Mouse (Mus musculus): ENCODE data around the gene Pla2r1. TPM values are rescaled to one million over a fixed set of nuclear protein-coding genes. Genes with fewer than 3 reads are reported as not detected.

Gene Pla2r1
- 8.5 TPM for polyA plus RNA-seq (2014; fragmentation: Illumina TruSeq; extraction: RNeasy Lipid Tissue Mini Kit (QIAGEN cat#74804); ENCODE audit: low read depth, low replicate concordance)

GRCm38 (mm10) chr2:60552902-60553682 lies at the start of gene Pla2r1:
TSS of gene Pla2r1 (minus strand) at chr2:60553308.

DNA sequence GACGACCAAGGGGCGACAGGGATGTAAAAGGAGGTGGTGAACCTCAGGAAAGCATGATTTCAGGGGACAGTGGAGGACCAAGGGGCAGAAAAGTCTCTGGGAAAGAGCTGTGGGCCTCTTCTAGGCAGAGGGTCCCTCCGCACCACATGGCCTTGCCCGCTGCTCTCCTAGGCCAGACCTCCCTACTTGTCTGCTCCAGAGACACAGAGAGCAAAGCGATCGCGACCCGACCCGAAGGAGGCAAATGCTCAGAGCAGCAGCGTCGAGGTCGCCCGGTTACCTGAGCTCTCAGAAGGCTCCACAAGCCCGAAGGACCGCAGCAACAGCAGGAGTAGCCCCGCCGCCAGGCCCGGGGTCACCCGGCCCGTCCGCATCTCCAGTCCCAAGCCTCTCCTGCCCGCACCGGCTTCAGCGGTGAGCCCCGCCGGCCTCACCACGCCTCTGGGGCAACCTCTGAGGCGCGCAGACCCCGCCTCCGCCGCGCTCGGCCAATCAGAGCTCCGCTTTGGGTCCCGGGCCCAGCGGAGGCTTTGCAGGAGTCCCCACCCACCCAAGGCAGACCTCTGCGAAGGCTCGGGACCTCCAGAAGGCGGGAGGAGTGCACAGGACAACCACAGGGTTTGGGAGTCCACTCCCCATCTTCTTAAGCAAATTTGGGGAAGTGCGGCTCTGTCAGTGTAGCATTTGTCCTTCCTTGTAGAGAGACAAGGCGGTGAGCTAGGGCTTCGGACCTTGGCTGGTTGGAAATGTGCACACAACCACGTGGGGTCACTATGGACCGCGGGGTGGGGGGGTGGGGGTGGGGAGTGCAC lies 170.0 kb downstream of the Pla2r1 start, which contains the start of gene Ly75:
TSS of gene Ly75 (minus strand) at position 446 of the 812 bp plus-strand sequence.

Other genes starting within 250 kb of the Pla2r1 start
- gene Ly75, start 170.0 kb downstream of the Pla2r1 start, polyA plus RNA-seq (2014; fragmentation: Illumina TruSeq; extraction: RNeasy Lipid Tissue Mini Kit (QIAGEN cat#74804); ENCODE audit: low read depth, low replicate concordance), result 32.8 TPM
- gene Itgb6, start 169.3 kb upstream of the Pla2r1 start, polyA plus RNA-seq (2014; fragmentation: Illumina TruSeq; extraction: RNeasy Lipid Tissue Mini Kit (QIAGEN cat#74804); ENCODE audit: low read depth, low replicate concordance), result 31.7 TPM

Measured in sigmoid colon, adult 10 weeks (tissue).